ENCODE assay signal across 8 mouse cellular contexts in genomic region chr7:142016562-142016961, GRCm38 (mm10). TPM values are rescaled to one million over a fixed set of nuclear protein-coding genes. Genes with fewer than 3 reads are reported as not detected.
DNase-seq lines count a peak whose midpoint lies in the region; ATAC-seq and TF ChIP-seq lines count a peak whose summit lies in the region.
"Had no signal": no experiment of that assay in that cellular context is flagged by ENCODE, and none has a peak within 500 bp of the region (broad histone marks: within the 10 kb centered on the region; RNA-seq: fewer than 3 reads in every experiment).

No protein-coding gene starts in this region.

- no peaks in the 10 kb centered on the region for H3K27me3 ChIP-seq in kidney, postnatal 0 days (ENCODE audit: insufficient read depth, low read length)
- H3K27me3 ChIP-seq in kidney, embryonic 14.5 days (ENCODE audit: control insufficient read depth, insufficient read depth, low read length): no peaks in the 10 kb centered on the region
- H3K27me3 ChIP-seq in E14TG2a.4 (ENCODE audit: insufficient read depth, low read length): no peaks in the 10 kb centered on the region
- no peaks in the 10 kb centered on the region for H3K27me3 ChIP-seq in lung, postnatal 0 days (replicated peaks; ENCODE audit: insufficient read depth, low read length)
- H3K27me3 ChIP-seq: stomach, embryonic 15.5 days had no signal

- no peaks in the 10 kb centered on the region for H3K4me1 ChIP-seq in kidney, postnatal 0 days (replicated peaks; ENCODE audit: insufficient read depth, low read length)
- H3K4me1 ChIP-seq in kidney, embryonic 14.5 days (ENCODE audit: control insufficient read depth, insufficient read depth, low read length): peaks cover 6% of the 10 kb centered on the region; the same call in 1 of the 2 replicates
- H3K4me1 ChIP-seq in E14TG2a.4 (replicated peaks; ENCODE audit: low read depth, low read length): peaks cover 3% of the 10 kb centered on the region; the same call in 1 of the 2 replicates
- peaks cover 17% of the 10 kb centered on the region; the same call in 1 of the 2 replicates for H3K4me1 ChIP-seq in lung, postnatal 0 days (ENCODE audit: insufficient read depth, low read depth, low read length)

- 66% methylated on average over 1 of the region's 1 CpGs for WGBS in kidney, postnatal 0 days
- 60% methylated on average over 1 of the region's 1 CpGs for WGBS in kidney, embryonic 14.5 days
- 45% methylated on average over 1 of the region's 1 CpGs for WGBS in lung, postnatal 0 days

- H3K4me2 ChIP-seq in kidney, postnatal 0 days (ENCODE audit: low read length): no peak overlapping the region
- no peak overlapping the region for H3K4me2 ChIP-seq in kidney, embryonic 14.5 days (replicated peaks; ENCODE audit: low read depth, low read length)
- H3K4me2 ChIP-seq in lung, postnatal 0 days (replicated peaks; ENCODE audit: low read depth, low read length): no peak overlapping the region
- H3K4me2 ChIP-seq: stomach, embryonic 15.5 days had no signal

- no peak overlapping the region for H3K4me3 ChIP-seq in kidney, postnatal 0 days (replicated peaks; ENCODE audit: low read depth, low read length)
- H3K4me3 ChIP-seq in kidney, embryonic 14.5 days (ENCODE audit: low read length): no peak overlapping the region
- H3K4me3 ChIP-seq in E14TG2a.4 (replicated peaks; ENCODE audit: low read length): no peak overlapping the region
- no peak overlapping the region for H3K4me3 ChIP-seq in lung, postnatal 0 days (ENCODE audit: low read depth, low read length)
- H3K4me3 ChIP-seq: stomach, embryonic 15.5 days had no signal

- H3K36me3 ChIP-seq in kidney, postnatal 0 days (ENCODE audit: insufficient read depth, low read length): peaks cover 12% of the 10 kb centered on the region
- peaks cover 30% of the 10 kb centered on the region for H3K36me3 ChIP-seq in kidney, embryonic 14.5 days (ENCODE audit: control insufficient read depth, insufficient read depth, low read length)
- peaks cover 45% of the 10 kb centered on the region for H3K36me3 ChIP-seq in E14TG2a.4 (ENCODE audit: insufficient read depth, low read length)
- peaks cover 16% of the 10 kb centered on the region; the same call in 1 of the 2 replicates for H3K36me3 ChIP-seq in lung, postnatal 0 days (ENCODE audit: insufficient read depth, low read length)
- H3K36me3 ChIP-seq: stomach, embryonic 15.5 days had no signal

- no peak overlapping the region for H3K27ac ChIP-seq in kidney, postnatal 0 days
- no peak overlapping the region for H3K27ac ChIP-seq in kidney, embryonic 14.5 days (ENCODE audit: low read depth, low read length)
- H3K27ac ChIP-seq in lung, postnatal 0 days (ENCODE audit: low read length): no peak overlapping the region
- H3K27ac ChIP-seq: stomach, embryonic 15.5 days had no signal

- H3K9me3 ChIP-seq in kidney, postnatal 0 days (replicated peaks; ENCODE audit: low read length): no peaks in the 10 kb centered on the region
- no peaks in the 10 kb centered on the region for H3K9me3 ChIP-seq in kidney, embryonic 14.5 days (ENCODE audit: control insufficient read depth, low read length)
- H3K9me3 ChIP-seq in E14TG2a.4 (ENCODE audit: low read length): no peaks in the 10 kb centered on the region
- no peaks in the 10 kb centered on the region for H3K9me3 ChIP-seq in lung, postnatal 0 days (ENCODE audit: low read length)
- H3K9me3 ChIP-seq: stomach, embryonic 15.5 days had no signal

- no peak for TF ChIP-seq EP300 in lung, postnatal 0 days (IDR thresholded peaks at IDR 0.05)

- no peak overlapping the region for H3K9ac ChIP-seq in kidney, postnatal 0 days (ENCODE audit: low read depth, low read length)
- no peak overlapping the region for H3K9ac ChIP-seq in kidney, embryonic 14.5 days (ENCODE audit: low read depth, low read length)
- no peak overlapping the region for H3K9ac ChIP-seq in lung, postnatal 0 days (replicated peaks; ENCODE audit: low read depth)
- H3K9ac ChIP-seq: stomach, embryonic 15.5 days had no signal

- DNase-seq in kidney, postnatal 0 days (ENCODE audit: low spot score): peak; percentile 65
- DNase-seq in T-cell, adult 2 months (ENCODE audit: low spot score): peak; percentile 24
- DNase-seq in forelimb bud, embryonic 11.5 days (ENCODE audit: low read depth, low spot score): peak; percentile 17
- peak; percentile 80 for DNase-seq in lung, postnatal 0 days (ENCODE audit: low spot score)
- no peak for DNase-seq in frontal cortex, postnatal 10 days (ENCODE audit: low spot score in 2 of 2)

- no peak for ATAC-seq in kidney, postnatal 0 days (replicated peaks; ENCODE audit: low FRiP score, low read depth)
- ATAC-seq in kidney, embryonic 14.5 days (ENCODE audit: low FRiP score, low TSS enrichment): no peak
- peak; percentile 63 for ATAC-seq in lung, postnatal 0 days

- TF ChIP-seq CTCF in kidney, postnatal 0 days (IDR thresholded peaks at IDR 0.05; ENCODE audit: low read depth): peak; percentile 82
- peak; percentile 70 for TF ChIP-seq CTCF in E14TG2a.4 (conservative IDR thresholded peaks at IDR 0.05; ENCODE audit: low read length)
- TF ChIP-seq CTCF in lung, postnatal 0 days (IDR thresholded peaks at IDR 0.05): peak; percentile 90

RNA-seq across cellular contexts. Expression of gene Mob2, which starts 44.3 kb away (rescaled TPM):
- polyA plus RNA-seq in kidney, postnatal 0 days (2015; fragmentation: Nextera tagmentation; extraction: Ambion mirVana): 62.8 and 64.3 TPM in 2 replicates
- polyA plus RNA-seq in kidney, embryonic 14.5 days (2014; fragmentation: Nextera tagmentation; extraction: Ambion mirVana): 63.8 and 65.8 TPM in 2 replicates
- 85.9 and 104 TPM in 2 replicates for polyA plus RNA-seq in lung, postnatal 0 days (2015; fragmentation: Nextera tagmentation; extraction: Ambion mirVana)

Comparison
In these comparisons a context has a peak if more than half of its experiments do, and no peak if none do; other contexts are left out.
1. DNase-seq: peak in kidney, postnatal 0 days (single experiment), T-cell, adult 2 months (single experiment), forelimb bud, embryonic 11.5 days (single experiment) and lung, postnatal 0 days (single experiment); none in frontal cortex, postnatal 10 days (0 of 2).
2. Peak in every context shown above with its lines, with median percentiles within 50 percentile points of each other: CTCF ChIP-seq.